Mouse (Mus musculus): ENCODE measurements around the gene Col4a5.

Gene Col4a5

DNA sequence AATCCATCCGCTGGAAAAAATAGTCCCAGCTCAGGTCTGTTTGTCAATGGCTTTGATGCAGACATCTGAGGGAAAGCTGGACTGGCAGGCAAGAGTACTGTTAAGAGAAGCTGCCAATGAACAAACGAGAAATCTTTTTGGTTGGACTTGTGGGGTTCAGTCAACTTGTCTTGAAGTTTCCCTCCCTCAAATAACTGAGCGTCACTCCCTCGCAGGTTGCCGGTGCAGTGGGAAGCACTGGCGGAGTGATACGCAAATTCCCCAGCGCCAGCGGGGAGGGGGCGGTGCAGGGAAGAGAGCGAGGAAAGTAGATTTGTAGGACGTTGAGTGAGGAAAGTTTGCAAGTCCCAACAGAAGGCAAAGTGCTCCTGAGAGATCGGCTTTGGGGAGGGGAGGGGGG is at the start of gene Col4a5:
Col4a5 (plus strand) TSS at position 276 of the 400 bp plus-strand sequence.
- DNase-seq (ENCODE audit: low spot score), result peak; percentile 70

DNA sequence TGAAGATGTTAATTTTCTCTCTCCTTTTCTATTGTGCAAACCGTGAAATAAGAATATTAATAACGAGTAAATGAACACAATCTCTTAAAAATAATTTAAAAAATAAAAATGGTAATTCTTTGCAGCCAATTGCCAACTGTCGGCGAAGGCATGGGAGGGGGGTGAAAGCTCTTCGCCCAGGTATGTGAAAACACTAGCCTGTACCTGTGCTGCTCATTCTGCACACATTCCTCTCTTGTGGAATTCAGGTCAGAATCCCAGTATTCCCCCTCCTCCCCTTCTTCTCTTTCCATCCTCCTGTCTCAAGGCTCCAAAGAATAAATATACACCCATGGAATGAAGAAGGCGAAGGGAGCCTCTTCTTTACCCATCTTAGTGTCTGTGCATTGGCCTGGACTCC is 38.4 kb upstream of the Col4a5 start:
- no peak for DNase-seq (ENCODE audit: low spot score)

GRCm38 (mm10) chrX:141439423-141439822 is 35.8 kb upstream of the Col4a5 start:
- DNase-seq (ENCODE audit: low spot score), result peak; percentile 1

GRCm38 (mm10) chrX:141447936-141448335 is 27.2 kb upstream of the Col4a5 start:
- no peak for DNase-seq (ENCODE audit: low spot score)

DNA sequence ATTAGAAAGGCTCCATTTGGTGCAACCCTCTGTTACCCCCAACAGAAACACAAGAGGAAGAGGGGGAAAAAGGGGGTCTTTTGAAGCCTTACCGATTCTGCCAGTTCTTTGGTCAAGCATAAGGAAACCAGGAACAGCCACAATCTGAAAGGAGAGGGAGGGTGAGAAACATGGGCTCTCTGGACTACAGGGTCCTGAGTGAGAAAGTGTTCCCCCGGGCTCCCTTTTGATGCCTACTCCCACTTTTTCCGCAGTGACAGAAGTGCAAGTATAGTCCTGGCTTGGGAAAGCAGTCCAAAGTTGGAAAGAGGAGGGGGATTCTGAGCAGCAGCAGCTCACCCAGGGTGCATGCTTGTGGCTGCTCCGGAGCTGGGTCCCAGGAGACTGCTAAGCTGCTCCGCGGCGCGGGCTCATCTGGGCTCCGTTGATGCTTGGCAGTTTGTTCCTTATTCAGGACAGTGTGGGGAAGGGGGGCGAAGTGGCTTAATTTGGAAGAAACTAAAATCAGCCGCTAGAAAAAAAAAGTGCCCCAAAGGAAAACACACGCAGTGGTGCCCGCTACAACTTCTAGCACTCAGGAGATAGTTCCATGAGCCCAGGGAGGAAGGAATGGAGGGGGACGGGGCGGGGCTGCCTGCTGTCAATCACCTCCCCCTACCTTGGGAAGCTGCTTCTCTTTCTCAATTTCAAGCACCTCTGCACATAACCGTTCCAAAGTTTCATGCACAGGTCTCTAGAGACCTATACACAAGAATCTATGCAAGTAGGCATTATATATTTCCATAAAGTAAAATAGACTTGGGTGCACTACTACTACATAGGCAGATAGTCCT is 1.5 kb upstream of the Col4a5 start, which contains the start of gene Col4a6:
Col4a6 (minus strand) TSS at position 607 of the 833 bp plus-strand sequence.
- no peak for DNase-seq (ENCODE audit: low spot score)

DNA sequence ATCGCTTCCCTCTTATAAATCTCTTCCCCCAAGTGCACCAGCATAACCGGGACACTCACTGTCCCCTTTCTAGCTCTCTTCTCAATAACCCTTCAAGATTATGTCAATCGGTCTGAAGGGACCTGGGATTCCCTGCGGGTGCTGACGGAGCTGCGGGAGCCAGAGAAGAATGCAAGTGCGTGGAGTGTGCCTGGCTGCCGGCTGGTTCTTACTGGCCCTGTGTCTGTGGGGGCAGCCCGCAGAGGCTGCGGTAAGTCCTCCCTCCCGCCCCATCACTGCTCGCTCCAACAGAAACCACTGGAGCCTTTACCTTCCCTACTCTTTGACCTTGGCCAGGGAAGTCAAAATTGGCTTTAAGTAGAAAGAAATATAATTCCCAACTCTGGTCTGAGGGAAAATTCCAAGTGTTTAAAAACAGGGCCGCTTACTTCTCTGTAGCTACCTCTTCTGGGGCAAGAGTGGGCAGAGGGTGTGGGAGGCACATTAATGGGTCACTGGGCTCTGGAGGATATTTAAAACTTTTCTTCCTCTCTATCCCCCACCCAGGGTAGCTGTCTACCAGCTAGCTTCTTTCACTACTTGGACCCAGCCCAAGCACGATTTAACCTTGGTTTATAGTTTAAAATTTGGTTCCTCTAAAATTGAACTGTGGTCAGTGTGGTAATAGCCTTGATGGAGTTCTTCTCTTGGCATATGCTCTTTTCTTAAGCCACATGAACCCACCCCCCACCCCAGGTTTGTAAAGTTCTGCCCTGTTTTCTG is 562 bp downstream of the Col4a5 start:
- DNase-seq (ENCODE audit: low spot score), result no peak

GRCm38 (mm10) chrX:141494545-141494944 is 19.4 kb downstream of the Col4a5 start:
- no peak for DNase-seq (ENCODE audit: low spot score)

DNA sequence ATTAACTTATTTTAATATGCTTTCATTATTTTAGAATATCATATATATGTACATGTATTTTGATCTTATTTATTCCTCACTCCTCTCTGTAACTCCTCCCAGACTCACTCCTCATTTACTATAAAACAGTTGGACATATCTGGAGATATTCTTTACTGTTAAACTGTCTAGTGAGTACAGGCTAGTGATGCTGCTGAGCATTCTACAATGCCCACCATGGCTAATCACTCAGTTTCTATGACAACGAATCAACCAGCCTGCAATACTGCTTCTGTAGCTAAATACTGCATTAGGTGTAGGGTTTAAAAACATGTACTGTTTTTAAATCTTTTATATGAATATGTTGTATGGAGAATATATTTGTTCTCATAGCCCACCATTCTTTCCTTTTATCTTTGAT is 27.9 kb downstream of the Col4a5 start:
- no peak for DNase-seq (ENCODE audit: low spot score)

DNA sequence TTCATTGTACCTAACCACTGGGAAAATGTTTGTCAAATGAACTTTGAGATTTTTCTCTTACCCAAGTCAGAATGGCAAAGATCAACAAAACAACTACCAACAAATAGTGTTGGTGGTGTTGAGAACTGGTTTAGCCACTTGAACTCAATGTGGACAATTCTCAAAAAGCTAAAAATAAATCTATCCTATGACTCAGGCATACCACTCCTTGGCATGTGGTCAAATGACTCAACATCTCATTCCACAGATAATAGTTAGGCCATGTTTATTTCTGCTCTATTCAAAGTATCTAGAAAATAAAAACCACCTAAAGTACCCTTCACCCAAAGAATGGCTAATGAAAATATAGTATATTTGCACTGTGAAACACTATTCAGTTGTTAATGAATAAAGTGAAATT is 58.3 kb downstream of the Col4a5 start:
- DNase-seq (ENCODE audit: low spot score), result no peak

DNA sequence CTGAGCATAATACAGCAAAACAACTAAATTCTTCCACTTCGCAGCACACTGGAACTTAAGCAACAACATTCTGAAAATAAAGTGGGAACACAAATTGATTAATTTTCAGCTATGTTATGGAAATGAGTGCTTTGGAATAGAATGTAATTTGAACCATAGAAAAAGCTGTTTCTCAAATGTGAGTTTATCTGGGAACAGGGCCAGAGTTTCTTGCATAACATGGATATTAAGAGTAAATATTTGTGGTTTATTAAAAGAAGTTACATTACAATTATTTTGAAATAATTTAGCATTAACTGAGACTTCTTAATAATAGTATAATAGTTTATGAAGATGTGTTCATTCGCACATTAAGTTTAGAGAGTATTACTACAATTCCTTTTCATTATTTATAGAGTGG is 72.3 kb downstream of the Col4a5 start:
- DNase-seq (ENCODE audit: low spot score), result no peak

DNA sequence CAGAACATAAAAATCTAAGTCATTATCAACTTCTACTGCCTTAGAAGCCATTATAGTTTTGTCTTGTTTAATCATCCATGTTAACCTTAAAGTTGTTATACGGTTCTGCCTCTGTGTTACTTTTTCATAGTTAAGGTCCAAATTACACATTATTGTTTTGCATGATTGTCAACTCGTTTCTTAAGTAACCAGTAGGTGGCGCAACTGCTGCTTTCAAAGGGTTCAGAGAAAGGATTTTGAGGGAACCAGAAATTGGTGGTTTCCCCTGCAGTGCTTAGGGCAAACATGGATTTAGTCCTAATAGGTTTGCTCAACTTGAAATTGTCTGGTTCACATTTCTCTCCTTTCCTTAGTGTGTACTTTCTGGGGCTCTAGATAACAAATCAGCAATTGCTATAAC is 115.1 kb downstream of the Col4a5 start:
- no peak for DNase-seq (ENCODE audit: low spot score)

GRCm38 (mm10) chrX:141721725-141722124 is 246.5 kb downstream of the Col4a5 start:
- no peak for DNase-seq (ENCODE audit: low spot score)

GRCm38 (mm10) chrX:141723936-141724335 is 248.8 kb downstream of the Col4a5 start:
- no peak for DNase-seq (ENCODE audit: low spot score)

DNA sequence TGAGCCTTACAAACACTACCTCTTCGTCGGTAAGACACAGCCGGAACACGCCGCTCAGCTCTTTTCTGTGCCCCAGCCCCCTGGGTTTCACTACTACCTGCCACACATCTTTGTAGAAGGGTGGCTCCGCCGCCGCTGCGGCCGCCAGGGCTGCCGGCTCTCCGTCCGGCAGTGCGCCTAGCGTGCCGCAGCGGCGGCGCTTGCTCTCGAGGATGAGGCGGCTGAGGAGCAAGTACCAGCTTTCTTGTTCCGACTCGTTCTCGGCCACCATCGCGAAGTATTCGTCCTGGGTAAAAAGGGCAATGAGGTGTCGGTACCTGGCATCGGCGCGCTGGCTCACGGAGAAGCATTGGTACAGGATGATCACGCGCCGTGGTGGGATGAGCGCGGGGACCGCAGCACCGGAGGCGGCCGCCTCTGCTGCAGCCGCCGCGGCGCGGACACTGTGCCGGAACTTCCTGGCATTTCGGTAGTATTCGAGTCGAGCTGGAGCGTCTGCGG is 249.3 kb downstream of the Col4a5 start:
- no peak for DNase-seq (ENCODE audit: low spot score)

DNA sequence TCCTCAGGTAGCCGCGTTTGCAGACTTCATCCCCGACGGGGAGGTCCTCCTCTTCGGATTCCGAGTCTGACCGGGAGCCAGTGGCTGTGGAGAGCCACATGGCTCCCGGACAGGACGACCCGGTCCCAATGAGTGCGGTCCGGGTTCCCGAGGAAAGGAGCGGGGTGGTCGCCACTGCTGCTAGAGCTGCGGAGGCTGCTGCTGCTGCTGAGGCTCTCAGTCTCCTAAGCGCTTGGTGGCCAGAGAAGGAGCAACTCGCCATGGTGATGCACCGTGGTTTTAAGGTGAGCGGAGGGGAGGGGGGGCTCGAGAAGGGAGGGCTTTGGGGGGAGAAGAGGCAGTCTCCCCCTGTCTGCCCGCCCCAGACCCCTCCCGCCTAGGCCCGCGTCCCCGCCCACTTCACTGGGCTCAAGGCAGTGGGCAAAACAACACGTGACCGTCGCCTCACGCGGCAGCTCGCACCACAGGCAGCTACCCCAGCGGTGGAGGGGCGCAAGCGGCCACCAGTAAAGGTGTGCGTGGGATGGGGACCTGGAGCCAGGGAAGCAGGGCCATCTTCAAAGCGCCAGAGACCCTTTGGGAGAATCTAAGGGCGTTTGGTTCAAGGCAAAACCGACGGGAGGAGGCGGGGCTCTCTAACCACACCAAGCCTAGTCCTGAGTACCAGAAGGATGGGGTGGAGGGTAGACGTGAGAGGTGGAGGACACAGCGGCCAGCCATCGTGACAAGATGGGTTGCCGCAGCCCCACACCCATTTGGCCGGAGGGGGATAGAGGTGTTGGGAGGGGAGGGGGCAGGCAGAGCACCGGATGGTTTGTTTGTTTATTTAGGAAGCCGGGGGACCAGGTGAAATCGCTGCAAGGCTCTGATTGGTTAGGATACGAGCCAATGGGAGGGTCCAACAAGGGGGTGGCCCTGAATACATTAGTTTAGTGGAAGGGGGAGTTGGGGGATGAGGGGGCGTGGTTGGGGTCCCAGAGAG is 250.0 kb downstream of the Col4a5 start, which contains the start of gene Irs4:
Irs4 (minus strand) TSS at position 327 of the 982 bp plus-strand sequence.
- DNase-seq (ENCODE audit: low spot score), result no peak

- no peak for DNase-seq (ENCODE audit: low spot score)
These were observed 254.4 kb downstream of the Col4a5 start for GRCm38 (mm10) chrX:141729570-141729969.
